Mouse (Mus musculus) ovary, postnatal 36 days (tissue): ENCODE data around the gene Cass4.

Source experiments
- DNase-seq: peaks from one replicate; pipeline ENCODE4 v3.0.0; 2022; ENCODE audit warnings: low spot score, mixed read lengths

Gene Cass4

DNA sequence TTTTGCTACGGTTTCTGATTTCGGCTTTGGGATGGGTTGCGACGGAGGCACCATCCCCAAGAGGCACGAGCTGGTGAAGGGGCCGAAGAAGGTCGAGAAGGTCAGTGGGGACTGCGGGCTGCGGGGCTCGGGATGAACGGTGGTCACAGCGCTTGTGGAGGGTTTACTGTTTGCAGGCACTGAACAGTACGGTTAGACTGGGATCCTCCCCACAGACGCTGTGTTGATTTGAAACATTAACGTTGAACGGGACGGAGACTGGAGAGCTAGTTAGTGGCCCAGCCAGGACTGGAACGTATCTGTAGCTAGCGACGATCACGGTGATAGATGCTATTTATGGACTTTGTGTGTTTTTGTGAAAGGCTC lies 47.0 kb downstream of the Cass4 start:
- DNase-seq, result no peak

DNA sequence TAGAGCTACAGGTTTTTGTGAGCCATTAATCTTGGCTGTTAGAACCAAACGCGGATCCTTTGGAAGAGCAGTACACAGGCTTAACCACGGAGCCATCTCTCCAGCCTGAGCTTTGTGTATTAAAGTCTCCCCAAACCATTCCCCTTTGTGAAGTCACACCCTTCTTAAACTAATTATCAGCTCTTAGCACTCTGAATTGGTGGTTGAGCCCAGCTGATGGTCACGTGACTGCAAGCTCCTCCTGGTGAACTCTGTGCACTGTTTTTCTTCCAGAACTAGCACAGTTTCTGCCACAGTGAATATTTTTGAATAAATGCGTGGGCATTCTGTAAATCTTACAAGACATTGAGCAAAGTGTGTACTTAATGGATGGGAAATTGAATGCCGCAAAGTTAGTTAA lies 47.6 kb downstream of the Cass4 start:
- DNase-seq, result no peak

DNA sequence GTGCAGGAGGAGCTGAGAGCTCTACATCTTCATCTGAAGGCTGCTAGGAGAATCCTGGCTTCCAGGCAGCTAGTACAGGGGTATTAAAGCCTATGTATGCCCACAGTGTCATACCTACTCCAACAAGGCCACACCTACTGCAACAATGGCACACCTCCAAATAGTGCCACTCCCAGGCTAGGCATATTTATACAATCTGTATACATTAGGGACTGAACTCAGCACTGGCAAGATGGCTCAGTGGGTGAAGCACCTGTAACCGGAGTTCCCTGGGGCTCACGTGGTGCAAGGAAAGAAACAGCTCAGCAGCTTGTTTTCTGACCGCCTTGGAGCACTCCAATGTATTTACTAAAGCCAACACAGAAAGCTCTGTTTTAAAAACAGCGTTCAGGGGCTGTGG lies 52.0 kb downstream of the Cass4 start:
- DNase-seq, result no peak

DNA sequence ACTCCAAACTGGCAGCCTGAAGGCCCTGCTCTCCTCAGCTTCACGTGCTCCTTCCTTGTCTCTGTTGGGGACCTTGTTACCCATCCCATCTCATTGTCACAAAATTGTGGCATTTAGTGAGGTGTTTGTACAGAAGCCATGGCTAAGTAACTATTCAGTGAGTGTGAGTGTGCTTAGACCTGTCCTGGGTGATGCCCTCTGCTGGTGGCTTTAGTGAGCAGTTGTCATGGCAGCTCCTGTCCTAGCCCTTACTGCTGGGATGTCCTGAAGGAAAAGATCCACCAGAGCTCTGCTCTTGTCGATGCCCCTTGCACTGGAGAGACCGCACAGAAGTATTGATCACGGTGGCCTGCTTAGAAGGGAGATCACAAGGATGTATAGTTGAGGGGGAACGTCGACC lies 53.7 kb downstream of the Cass4 start:
- no peak for DNase-seq

DNA sequence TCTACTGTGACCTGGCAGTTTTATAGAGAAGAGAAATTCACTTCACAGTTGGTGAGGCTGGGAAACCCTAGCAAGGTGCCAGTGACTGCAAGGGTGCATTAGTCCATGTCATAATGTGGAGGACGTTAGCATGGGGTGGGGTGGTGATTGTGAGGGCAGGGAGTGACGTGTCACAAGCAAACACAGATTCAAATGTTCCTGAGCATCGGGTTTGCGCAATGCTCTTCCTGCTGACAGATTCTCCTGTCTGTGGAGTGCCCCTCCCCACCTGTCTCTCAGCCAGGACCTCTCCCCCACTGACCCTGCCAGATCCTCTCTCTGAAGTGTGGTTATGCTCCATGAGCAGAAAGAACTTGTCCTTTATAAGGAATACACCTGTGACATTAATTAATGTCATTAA lies 54.7 kb downstream of the Cass4 start:
- DNase-seq, result no peak

DNA sequence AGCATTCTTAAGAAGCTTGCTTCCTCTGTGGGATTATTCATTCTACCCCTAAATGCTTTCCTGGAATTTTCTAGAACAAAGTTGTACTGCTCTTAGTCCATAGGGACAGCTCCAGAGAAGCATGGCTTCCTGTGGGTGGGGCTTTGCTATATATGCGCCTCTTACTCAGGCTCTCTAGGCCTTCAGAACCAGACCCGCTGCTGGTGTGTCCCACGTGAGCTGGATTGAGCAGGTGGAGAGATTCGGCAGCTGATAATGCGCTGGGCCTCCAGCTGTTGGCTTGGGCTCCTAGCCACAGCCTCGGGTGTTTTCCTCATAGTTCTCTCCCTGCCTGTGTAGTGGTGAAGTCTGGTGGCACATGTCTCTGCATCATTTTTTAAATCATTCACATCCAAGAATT lies 57.0 kb downstream of the Cass4 start:
- DNase-seq, result no peak

DNA sequence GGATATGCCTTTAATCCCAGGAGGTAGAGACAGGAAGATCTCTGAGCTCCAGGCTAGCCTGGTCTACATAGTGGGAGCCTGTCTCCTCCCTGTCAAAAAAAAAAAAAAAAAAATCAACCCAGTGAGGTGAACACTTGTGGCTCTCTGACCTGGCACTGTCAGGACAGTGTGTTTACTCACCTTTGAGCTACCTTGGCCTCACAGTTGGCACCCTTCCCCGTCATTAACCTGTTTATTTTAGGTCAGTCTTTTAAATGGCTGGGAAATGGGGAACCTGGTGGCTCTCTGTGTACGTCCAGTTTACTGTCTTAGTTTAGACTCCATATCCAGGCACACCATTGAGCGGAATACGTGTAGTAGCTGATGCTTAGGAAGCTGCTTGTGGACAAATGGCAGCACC lies 58.4 kb downstream of the Cass4 start:
- no peak for DNase-seq

DNA sequence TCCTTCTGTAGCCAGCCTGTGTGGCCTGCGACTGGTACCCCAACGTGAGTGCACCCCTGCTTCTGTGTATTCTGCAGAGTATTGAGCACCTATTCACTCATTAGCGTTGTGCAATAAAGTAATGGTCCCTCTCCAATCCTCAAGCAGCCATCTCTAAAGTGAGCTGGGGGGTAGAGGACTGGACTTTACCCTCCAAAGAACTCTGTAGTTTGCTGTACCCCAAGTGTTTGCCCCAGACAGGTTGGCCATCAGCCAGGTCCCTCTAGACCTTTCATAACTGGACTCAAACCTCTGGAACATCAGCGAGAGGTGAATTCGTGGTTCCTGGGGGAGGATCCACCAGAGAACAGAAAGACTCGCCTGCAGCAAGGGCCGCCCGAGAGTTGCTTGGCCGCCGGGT lies 58.9 kb downstream of the Cass4 start:
- DNase-seq, result no peak

DNA sequence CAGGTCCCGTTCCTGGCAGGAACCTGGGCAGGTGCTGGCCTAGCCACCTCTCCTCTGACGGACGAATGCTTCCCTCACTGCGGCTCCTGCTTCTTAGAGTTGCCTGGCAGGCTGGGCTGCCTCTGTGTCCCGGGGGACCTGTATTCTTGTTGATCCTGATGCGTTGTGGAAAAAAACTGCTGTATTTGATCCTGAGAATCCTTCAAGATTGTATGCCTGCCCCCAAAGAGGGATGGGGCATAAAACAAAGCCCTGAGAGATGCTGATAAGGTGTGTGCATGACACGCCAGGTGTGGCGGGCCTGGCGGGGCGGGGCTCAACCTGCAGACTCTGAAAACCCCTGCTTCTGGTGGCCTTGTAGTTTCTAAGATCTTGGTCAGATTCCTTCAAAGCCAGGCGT lies 64.9 kb downstream of the Cass4 start, which contains the start of gene Gcnt7:
Gene Gcnt7, minus strand, starts transcription at position 101 of the 400 bp plus-strand sequence.
- no peak for DNase-seq

DNA sequence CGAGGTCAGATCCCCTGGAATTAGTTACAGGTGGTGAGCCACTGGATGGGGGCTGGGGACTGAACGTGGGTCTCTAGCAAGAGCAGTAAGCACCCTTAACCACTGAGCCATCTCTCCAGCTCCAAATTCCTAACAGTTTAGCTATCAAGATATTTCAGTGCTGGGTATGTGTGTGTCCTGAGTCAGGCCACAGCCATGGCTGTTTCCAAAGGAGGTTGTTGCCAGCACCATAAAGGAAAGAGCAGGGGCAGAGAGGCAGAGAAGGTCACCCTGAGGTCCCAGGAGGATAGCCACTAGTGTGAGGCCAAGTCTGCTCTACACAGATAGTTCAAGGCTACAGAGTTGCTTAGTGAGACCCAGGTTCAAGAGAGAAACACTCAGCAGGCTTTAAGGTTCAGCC lies 67.1 kb downstream of the Cass4 start:
- no peak for DNase-seq

DNA sequence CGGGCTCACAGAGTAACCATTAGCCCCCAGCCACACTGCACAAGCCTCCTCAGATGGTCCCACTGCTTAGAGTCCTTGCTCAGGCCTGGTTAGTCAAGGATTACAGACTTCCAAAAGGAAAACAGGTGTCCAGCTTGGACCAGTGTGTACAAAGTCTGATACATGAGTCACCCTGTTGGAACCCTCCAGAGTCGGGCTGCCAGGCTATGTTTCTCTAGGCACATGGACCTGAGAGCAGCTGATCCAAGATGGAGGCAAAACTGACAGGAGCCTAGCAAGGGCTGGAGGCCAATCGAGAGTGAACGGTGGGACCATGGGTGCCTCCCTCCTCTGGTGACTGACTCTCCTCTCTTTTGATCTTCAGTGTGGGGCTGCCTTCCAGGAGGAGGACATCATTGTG lies 69.2 kb downstream of the Cass4 start:
- DNase-seq, result no peak

DNA sequence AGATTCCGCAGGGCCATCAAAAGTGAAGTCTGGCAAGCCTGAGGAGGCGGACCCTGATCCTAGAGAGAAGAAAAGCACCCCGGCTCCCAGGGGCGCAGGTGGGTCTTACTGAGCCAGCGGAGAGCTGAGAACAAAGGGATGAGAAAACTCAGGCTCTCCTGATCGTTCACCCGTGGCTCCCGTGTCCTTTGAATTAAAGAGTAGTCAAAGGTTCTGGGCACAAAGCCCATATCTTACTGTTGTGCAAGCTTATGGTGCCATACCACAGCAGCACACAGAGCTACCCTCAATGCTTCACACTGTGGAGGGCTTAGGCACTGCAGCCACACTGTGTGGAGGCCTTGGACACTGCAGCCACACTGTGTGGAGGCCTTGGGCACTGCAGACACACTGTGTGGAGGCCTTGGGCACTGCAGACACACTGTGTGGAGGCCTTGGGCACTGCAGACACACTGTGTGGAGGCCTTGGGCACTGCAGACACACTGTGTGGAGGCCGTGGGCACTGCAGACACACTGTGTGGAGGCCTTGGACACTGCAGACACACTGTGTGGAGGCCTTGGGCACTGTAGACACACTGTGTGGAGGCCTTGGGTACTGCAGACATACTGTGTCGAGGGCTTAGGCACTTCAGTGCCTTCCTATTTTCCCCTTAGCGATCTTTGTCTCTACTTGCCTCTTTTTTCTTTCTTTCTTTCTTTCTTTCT lies 73.0 kb downstream of the Cass4 start:
- no peak for DNase-seq

DNA sequence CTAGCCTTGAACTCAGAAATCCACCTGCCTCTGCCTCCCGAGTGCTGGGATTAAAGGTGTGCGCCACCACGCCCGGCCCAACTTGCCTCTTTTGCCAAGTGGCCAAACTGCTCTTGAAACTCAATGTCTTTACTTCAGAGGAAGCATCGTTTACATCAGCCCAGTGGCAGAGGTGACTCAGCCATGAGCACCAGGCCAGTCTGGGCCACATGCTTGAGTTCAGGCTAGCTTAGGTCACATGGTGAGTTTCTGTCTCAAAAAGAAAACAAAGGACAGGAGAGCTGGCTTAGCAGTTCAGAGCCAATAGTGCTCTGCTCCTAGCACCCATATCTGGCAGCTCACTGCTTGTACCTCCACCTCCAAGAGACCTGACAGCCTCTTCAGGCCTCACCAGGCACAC lies 73.6 kb downstream of the Cass4 start:
- no peak for DNase-seq

DNA sequence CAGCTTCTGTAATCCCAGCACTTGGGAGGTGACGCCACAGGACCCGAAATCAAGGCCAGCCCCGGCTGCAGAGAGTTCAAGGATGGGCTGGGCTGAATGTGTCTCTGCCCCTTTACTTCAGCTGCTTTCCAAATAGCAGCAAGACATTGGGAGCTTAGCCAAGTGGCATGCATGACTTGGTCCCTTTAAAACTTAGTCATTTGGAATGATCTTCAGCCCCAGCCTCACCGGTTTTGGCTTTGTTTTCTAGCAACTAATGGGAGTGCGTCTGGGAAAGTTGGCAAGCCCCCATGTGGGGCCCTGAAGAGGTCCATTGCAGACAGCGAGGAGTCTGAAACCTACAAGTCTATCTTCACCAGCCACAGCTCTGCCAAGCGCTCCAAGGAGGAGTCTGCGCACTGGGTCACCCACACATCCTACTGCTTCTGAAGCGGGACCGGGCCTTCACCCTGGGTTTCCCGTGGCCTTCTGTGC lies 74.8 kb downstream of the Cass4 start:
- peak; percentile 33 for DNase-seq

DNA sequence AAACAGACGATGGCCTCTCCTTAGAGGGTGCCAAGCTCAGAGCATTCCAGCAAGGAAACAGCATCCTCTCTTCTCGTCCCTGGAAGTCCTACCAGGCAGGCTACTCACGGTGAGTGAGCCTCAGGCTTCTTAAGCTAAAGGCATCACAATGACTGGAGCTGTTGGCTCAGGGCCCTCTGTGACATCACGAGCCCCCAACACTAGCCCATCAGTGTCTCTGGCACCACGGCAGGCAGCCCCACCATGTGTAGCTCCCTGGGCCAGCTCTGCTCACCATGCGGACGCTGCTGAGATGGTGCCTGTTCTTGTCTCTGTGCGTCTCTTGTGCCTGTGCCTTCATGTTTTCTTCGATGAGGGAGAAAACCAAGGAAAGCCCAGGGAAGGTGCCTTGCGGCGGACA lies 78.7 kb downstream of the Cass4 start, which contains the start of gene Fam209:
Gene Fam209, plus strand, starts transcription at position 203 of the 400 bp plus-strand sequence.
- DNase-seq, result no peak

DNA sequence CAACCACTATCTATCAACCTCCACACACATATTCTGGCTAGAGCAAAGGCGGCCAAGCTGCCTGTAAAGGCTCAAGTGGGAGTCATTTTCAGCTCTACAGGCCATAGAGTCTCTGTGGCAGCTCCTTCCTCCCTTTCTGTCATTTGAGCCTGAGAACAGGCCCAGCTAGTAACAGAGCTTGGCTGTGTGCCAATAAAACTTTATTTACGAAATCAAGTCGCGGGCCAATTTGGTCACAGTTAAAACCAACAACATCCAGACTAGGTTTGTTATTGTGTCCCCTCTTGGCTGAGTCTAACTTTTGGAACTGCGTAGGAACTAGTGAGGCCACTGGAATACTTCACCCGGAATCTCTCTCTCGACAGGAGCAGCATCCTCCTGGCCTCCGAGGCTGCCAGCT lies 80.0 kb downstream of the Cass4 start:
- DNase-seq, result no peak

DNA sequence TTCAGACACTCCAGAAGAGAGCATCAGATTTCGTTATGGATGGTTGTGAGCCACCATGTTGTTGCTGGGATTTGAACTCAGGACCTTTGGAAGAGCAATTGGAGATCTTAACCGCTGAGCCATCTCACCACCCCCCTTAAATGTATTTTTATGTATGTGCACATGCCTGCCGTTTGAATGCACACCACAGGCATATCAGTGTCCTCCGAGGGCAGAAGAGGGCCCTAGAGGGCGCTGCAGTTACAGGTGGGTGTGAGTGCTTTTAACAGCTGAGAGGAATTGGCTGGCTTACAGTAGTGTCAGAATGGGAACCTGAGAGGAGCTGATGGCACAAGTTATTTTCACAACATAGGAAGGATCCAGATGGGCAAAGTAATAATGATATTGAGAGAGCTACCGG lies 81.4 kb downstream of the Cass4 start:
- DNase-seq, result no peak

DNA sequence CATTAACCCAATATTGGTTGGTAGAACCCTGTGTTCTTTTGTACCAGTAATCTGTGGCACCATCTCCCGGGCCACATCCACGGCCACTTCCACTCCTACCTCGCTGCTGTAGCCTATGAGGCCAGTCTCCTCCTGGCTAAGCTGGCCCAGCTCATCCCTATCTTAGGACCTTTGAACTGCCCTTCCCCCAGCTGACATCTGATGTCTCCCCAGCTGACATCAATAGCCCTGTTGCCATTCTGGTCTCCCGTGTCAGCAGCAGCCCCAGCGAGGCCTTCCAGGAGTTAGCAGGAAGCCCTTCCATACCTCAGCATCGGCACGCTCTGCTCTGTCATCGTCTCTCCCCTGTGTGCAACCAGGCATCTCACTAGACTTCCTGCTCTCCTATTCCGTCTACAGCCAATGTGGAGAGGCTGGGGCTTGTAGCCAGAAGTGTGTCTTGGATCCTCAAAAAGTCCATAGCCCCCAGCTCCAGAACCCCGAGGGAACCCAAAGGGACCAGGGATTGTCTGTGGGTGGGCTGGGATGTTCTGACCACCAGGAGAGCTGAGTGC lies 83.2 kb downstream of the Cass4 start:
- DNase-seq, result no peak

DNA sequence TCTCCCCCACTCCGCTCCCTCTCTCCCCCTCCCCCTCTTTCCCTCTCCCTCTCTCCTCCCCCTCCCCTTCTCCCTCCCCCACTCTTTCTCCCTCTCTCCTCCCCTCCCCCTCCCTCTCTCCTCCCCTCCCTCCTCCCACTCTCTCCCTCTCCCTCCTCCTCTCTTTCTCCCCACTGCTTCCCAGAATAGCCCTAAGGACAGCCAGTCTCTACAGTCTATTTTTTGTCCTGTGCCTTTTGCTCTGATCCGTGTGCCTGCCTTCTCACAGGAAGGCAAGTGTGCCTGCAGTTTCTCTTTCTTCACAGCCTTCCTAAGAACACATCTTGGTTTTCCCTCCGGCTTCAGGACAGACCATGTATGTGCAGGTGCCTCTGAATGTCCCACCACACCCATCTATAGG lies 83.8 kb downstream of the Cass4 start:
- DNase-seq, result no peak

DNA sequence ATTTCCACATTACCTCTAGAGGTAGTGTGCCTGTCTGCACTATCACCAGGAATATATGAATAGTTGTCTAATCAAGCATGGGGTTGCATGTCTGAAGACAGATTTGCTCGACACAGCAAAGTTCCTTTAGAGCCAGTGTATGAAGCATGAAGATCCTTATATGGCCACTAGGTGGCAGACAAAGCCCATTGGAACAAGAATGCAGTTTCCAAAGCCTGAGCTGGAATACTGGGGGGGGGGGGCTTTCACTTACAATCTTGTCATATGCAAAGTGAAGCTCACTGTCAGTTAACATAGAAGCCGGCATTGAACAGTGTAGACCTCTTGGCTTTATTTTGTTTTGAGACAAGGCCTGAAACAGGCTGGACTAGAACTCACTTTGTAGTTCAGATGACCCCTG lies 84.3 kb downstream of the Cass4 start:
- no peak for DNase-seq

DNA sequence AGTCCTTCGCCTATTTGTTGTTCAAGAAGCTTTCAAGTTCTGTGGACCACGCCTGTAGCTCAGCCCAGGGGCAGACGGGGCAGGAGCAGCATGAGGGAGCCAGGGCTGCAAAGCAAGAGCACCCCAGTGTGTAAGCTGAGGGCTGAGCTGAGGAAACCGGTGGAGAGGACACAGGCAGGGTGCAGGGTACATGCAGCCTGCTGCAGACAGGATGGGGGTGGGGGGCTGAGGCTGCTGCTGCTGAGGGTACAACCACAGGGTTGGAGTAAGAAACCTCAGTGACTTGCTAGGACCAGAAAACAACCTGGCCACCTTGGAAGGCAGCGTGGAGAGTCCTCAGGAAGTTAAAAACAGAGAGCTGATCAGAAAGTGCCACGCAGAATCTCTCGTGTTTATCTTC lies 86.7 kb downstream of the Cass4 start:
- DNase-seq, result no peak

DNA sequence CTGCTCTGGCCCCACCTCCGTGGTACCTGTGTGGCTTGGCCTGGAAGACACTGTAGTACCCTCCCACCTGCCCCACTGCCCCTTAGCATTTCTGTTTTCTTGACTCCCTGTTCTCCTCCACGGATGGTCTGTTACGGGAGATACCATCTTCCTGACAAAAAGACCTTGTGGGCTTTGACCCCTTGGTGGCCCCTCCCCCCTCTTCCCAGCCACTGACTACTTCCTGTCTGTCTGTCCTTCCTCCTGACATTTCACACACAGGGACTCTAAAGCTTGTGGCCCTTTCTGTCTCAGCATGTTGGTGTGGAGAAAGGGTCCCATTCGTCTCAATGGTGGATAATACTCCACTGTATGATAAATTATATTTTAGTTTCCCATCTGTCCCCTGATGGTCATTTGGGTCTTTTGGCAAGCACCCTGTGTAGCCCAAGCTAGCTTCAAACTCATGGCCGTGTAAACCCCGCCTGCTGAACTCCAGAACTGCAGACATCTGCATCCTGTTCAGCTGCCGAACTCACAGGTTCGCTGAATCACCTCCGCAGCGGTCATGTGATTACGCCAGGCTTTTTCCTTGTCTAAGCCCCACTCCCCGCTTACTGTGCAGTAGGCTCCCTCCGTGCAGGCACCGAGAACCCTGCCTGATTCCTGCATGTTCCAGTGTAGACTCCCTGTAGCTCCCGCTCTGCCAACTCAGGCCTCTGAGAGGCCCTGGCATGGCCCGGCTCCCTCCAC lies 88.2 kb downstream of the Cass4 start:
- DNase-seq, result no peak
